Mouse (Mus musculus) kidney, postnatal 0 days (tissue): ENCODE measurements around the gene Olfr1087. TPM values are rescaled to one million over a fixed set of nuclear protein-coding genes. Genes with fewer than 3 reads are reported as not detected.
"Not testable (repeated sequence)": the region's sequence is repeated elsewhere in the genome, so short reads cannot be mapped to it uniquely, and the experiment has no call there.

Experiments
- ATAC-seq: fragments of 200-750 bp; cut with Nextera tagmentation; replicated peaks from 2 replicates; pipeline ENCODE4 v1.8.0; 2017; ENCODE audit warnings: low read depth, moderate number of reproducible peaks, moderate TSS enrichment, moderate library complexity; ENCODE audit not compliant: low FRiP score
- DNase-seq: peaks from one replicate; pipeline ENCODE4 v3.0.0-alpha.2; 2016; ENCODE audit warnings: low spot score
- H3K27ac ChIP-seq: fragments of 300-500 bp; sonication (generic); 2 replicates; pipeline ENCODE4 v1.5.1; 2014; ENCODE audit warnings: mild to moderate bottlenecking
- H3K27me3 ChIP-seq: fragments of 300-500 bp; sonication (generic); 2 replicates; pipeline ENCODE4 v1.6.1; 2014; ENCODE audit warnings: low read length, mixed read lengths; ENCODE audit not compliant: insufficient read depth
- H3K36me3 ChIP-seq: fragments of 300-500 bp; sonication (generic); 2 replicates; pipeline ENCODE4 v1.6.1; 2014; ENCODE audit warnings: low read length, mixed read lengths; ENCODE audit not compliant: insufficient read depth
- H3K4me1 ChIP-seq: fragments of 300-500 bp; sonication (generic); replicated peaks from 2 replicates; pipeline ENCODE4 v1.6.1; 2014; ENCODE audit warnings: antibody characterized with exemption, low read length, mixed read lengths; ENCODE audit not compliant: insufficient read depth
- H3K4me2 ChIP-seq: fragments of 300-500 bp; sonication (generic); 2 replicates; pipeline ENCODE4 v1.6.1; 2014; ENCODE audit warnings: mild to moderate bottlenecking, low read length, moderate library complexity, mixed read lengths
- H3K4me3 ChIP-seq: fragments of 300-500 bp; sonication (generic); replicated peaks from 2 replicates; pipeline ENCODE4 v1.5.1; 2014; ENCODE audit warnings: low read depth, low read length
- H3K9ac ChIP-seq: fragments of 300-500 bp; sonication (generic); 2 replicates; pipeline ENCODE4 v1.6.1; 2014; ENCODE audit warnings: low read depth, low read length
- H3K9me3 ChIP-seq: fragments of 300-500 bp; sonication (generic); replicated peaks from 2 replicates; pipeline ENCODE4 v1.6.1; 2016; ENCODE audit warnings: low read length, inconsistent platforms, mixed read lengths
- CTCF ChIP-seq: IDR thresholded peaks from 2 replicates; pipeline ENCODE4 v1.5.1; 2016; ENCODE audit warnings: antibody characterized with exemption, low read depth, mild to moderate bottlenecking, moderate library complexity
- WGBS: fragments of 180-500 bp; shearing (Covaris S2); extraction: QIAGEN DNeasy Blood & Tissue Kit; methylation state at CpG from one replicate; pipeline ENCODE4 v1.1.7; 2014; 5-methylcytosine and 5-hydroxymethylcytosine counted together
- polyA plus RNA-seq: library from polyadenylated mRNA; unstranded; fragments of >200 nt; fragmentation: Nextera tagmentation; extraction: Ambion mirVana; gene quantifications from 2 replicates; pipeline ENCODE4 v1.2.1, GENCODE M21; 2015

Gene Olfr1087
- polyA plus RNA-seq: not detected in 2 replicates

DNA sequence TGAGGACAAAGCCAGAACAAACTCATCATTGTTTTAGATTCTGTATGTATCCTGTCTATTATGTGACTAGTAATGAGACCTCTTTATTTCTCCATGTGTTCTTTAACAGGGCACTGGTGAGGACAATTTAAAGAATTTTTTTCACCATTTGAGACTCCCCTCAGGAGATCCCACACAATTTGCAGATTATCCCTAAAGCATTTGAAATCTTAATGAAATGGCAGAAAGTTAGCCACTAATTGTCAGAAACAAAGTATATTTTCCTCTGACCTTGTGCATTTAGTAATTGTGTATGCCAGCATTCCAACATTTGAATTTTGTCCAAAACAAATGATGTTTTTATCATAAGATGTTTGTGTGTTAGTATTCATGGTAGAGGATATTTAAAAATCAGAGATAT, at the start of gene Olfr1087:
Gene Olfr1087, minus strand, starts transcription at position 101 of the 400 bp plus-strand sequence.
- TF ChIP-seq CTCF: no peak
- H3K9ac ChIP-seq: no peak within 1 kb of the TSS
- no peaks in the 10 kb centered on the region for H3K36me3 ChIP-seq
- H3K4me1 ChIP-seq: no peaks in the 10 kb centered on the region
- H3K4me3 ChIP-seq: no peak within 1 kb of the TSS
- H3K4me2 ChIP-seq: no peak within 1 kb of the TSS
- no peak within 1 kb of the TSS for H3K27ac ChIP-seq
- ATAC-seq: no peak
- DNase-seq: no peak
- no peaks in the 10 kb centered on the region for H3K27me3 ChIP-seq
- H3K9me3 ChIP-seq: no peaks in the 10 kb centered on the region

DNA sequence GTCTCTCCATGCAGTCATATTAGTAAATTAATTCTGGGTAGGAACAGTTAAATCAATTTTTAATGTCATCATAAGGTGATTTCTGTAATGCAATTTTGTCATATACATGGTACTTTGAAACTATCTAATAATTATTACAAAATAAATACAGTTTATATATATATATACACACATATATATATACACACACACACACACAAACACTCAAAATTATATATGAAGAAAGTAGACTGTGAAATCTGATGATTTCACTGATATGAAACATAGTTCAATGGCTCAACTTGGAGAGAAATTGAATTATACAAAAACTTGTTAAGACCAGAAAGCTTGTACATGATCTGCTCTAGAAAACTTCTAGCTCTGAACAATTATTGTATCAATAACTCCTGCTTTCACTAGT, 35.4 kb upstream of the Olfr1087 start, which contains the start of gene Olfr1089:
Gene Olfr1089, minus strand, starts transcription at position 101 of the 400 bp plus-strand sequence.
- Histone ChIP-seq H3K9ac (no peak within 1 kb of the TSS), H3K36me3 (no peaks in the 10 kb centered on the region), H3K4me2 (no peak within 1 kb of the TSS), H3K4me3 (no peak within 1 kb of the TSS), H3K4me1 (no peaks in the 10 kb centered on the region), H3K27ac (no peak within 1 kb of the TSS), H3K9me3 (no peaks in the 10 kb centered on the region), H3K27me3 (no peaks in the 10 kb centered on the region)
- DNase-seq (no peak), ATAC-seq (no peak)
- TF ChIP-seq CTCF: no peak

DNA sequence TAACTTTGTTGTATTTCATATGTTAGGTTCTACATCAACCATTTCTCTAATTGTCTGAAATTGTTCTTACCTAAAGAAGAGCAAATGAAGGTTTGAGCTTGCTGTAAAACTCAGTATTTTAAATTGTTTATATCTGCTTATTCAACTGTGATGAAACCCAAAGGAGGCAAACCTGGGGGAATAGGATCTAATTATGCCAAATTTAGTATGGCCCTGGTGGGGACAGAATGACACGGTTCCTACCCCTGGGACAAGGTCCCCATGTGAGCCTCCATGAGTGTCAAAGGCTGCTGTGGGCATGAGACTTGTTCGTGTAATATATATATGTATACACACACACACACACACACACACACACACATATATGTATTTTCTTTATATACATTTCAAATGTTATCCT, 18.2 kb downstream of the Olfr1087 start, which contains the start of gene Olfr1086:
Gene Olfr1086, minus strand, starts transcription at position 101 of the 400 bp plus-strand sequence.
- Histone ChIP-seq H3K4me2 (no peak within 1 kb of the TSS), H3K9ac (no peak within 1 kb of the TSS), H3K9me3 (no peaks in the 10 kb centered on the region), H3K4me1 (no peaks in the 10 kb centered on the region), H3K27ac (no peak within 1 kb of the TSS), H3K36me3 (no peaks in the 10 kb centered on the region), H3K4me3 (no peak within 1 kb of the TSS), H3K27me3 (no peaks in the 10 kb centered on the region)
- no peak for TF ChIP-seq CTCF
- DNase-seq: no peak
- no peak for ATAC-seq
- WGBS: 78% methylated on average over 2 of the region's 2 CpGs

DNA sequence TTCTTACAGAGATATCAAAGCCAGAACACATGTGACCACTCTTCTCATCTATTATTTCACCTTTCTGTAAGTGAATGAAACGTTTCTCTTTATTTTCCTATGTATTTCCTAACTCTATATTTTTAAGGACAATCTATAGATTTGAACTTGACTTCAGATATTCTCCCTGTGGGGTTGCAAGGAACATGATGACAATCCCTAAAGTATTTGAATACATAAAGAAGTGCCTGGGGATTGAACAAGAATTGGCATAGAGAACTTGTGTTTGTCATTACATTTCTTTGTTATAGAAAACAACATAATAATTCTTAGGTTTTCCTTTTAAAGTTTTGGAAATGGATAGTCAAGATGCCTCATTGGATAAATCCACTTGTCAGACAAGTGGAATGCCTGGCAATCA, 36.3 kb downstream of the Olfr1087 start, which contains the start of gene Olfr1085:
Gene Olfr1085, minus strand, starts transcription at position 101 of the 400 bp plus-strand sequence.
- no peak within 1 kb of the TSS for H3K4me2 ChIP-seq
- H3K4me3 ChIP-seq: no peak within 1 kb of the TSS
- H3K4me1 ChIP-seq: no peaks in the 10 kb centered on the region
- no peaks in the 10 kb centered on the region for H3K27me3 ChIP-seq
- no peak for TF ChIP-seq CTCF
- no peaks in the 10 kb centered on the region for H3K9me3 ChIP-seq
- H3K9ac ChIP-seq: no peak within 1 kb of the TSS
- 24% methylated on average over 1 of the region's 1 CpGs for WGBS
- no peak within 1 kb of the TSS for H3K27ac ChIP-seq
- ATAC-seq (no peak), DNase-seq (no peak)
- no peaks in the 10 kb centered on the region for H3K36me3 ChIP-seq

DNA sequence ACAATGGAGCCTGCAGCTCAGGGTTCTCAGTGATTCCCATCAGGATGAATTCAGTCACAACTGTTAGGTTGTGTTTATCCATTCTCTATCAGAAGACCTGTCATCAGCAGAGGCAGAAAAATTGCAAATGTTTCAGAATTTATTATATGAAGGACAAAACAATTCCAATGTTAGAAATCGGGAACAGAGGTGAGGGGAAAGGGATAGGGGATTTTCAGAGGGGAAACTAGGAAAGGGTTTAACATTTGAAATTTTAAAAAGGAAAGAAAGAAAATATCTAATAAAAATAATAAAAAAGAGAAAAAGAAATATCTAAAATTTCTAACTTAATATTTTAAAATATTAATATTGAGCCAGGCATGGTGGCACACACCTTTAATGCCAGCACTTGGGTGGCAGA, 58.6 kb downstream of the Olfr1087 start, which contains the start of gene Olfr1084:
Gene Olfr1084, minus strand, starts transcription at position 101 of the 400 bp plus-strand sequence.
- ATAC-seq, H3K9ac ChIP-seq, H3K4me1 ChIP-seq, H3K27me3 ChIP-seq, H3K4me2 ChIP-seq, DNase-seq, H3K4me3 ChIP-seq, H3K9me3 ChIP-seq, H3K36me3 ChIP-seq, H3K27ac ChIP-seq: not testable (repeated sequence)
- WGBS: 73% methylated on average over 1 of the region's 1 CpGs

Other genes starting within 250 kb of the Olfr1087 start
- gene Olfr1065, start 247.8 kb downstream of the Olfr1087 start, polyA plus RNA-seq: not detected in 2 replicates
- gene Olfr1066, start 242.1 kb downstream of the Olfr1087 start, polyA plus RNA-seq: not detected in 2 replicates
- gene Olfr228, start 211.0 kb downstream of the Olfr1087 start, polyA plus RNA-seq: not detected in 2 replicates
- gene Olfr1076, start 189.9 kb downstream of the Olfr1087 start, polyA plus RNA-seq: not detected in 2 replicates
- gene Olfr1079, start 155.9 kb downstream of the Olfr1087 start, polyA plus RNA-seq: not detected in 2 replicates
- not detected in 2 replicates for gene Olfr1080, start 140.2 kb downstream of the Olfr1087 start, polyA plus RNA-seq
- not detected in 2 replicates for gene Olfr1082, start 99.4 kb downstream of the Olfr1087 start, polyA plus RNA-seq
- gene Olfr1084, start 58.7 kb downstream of the Olfr1087 start, polyA plus RNA-seq: not detected in 2 replicates
- not detected in 2 replicates for gene Olfr1085, start 36.4 kb downstream of the Olfr1087 start, polyA plus RNA-seq
- gene Olfr1086, start 18.3 kb downstream of the Olfr1087 start, polyA plus RNA-seq: not detected in 2 replicates
- gene Olfr1089, start 35.3 kb upstream of the Olfr1087 start, polyA plus RNA-seq: not detected in 2 replicates
- not detected in 2 replicates for gene Olfr1090, start 60.6 kb upstream of the Olfr1087 start, polyA plus RNA-seq
- not detected in 2 replicates for gene Olfr1093, start 84.1 kb upstream of the Olfr1087 start, polyA plus RNA-seq
- gene Olfr141, start 111.6 kb upstream of the Olfr1087 start, polyA plus RNA-seq: not detected in 2 replicates
- gene Olfr1094, start 126.3 kb upstream of the Olfr1087 start, polyA plus RNA-seq: not detected in 2 replicates
- gene Olfr1095, start 153.3 kb upstream of the Olfr1087 start, polyA plus RNA-seq: not detected in 2 replicates
- not detected in 2 replicates for gene Gm13723, start 176.4 kb upstream of the Olfr1087 start, polyA plus RNA-seq
- gene Olfr1097, start 193.8 kb upstream of the Olfr1087 start, polyA plus RNA-seq: not detected in 2 replicates
- gene Olfr1098, start 226.2 kb upstream of the Olfr1087 start, polyA plus RNA-seq: not detected in 2 replicates